Mouse (Mus musculus) spleen, postnatal 36 days (tissue): ENCODE results near the gene Ep300.
"Not testable (repeated sequence)": the region's sequence is repeated elsewhere in the genome, so short reads cannot be mapped to it uniquely, and the experiment has no call there.

Experiments used
- DNase-seq, 2 experiments: peaks; one replicate each; pipeline ENCODE4 v3.0.0; 2022; ENCODE audit warnings: low spot score in 2 of 2, mixed read lengths in 1 of 2

The Ep300 gene

DNA sequence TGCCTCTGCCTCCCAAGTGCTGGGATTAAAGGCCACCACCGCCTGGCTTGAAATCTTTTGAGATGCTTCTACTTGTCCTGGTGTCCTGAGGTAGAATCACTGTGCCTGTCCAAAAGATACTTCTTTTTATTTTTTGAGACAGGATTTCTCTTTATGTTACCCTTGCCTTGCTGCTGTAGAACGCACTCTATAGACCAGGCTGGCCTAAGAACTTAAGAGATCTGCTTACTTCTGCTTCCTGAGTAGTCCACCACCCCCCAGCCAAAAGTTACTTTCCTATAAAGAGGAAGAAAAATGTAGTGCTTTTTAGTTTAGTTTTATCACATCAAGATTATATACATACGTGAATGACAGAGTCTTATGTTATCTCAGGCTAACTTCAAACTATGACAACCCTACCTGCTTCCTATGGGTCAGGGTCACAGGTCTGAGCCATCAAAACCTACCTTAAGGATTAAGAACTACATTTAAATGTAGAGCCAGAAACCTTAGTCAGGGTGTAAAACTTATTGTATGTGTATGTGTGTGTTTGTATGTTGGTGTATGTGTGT lies 9.1 kb downstream of the Ep300 start:
- no peak for DNase-seq

- not testable (repeated sequence) for DNase-seq
Observed at GRCm38 (mm10) chr15:81598742-81599141, 13.6 kb downstream of the Ep300 start.

DNA sequence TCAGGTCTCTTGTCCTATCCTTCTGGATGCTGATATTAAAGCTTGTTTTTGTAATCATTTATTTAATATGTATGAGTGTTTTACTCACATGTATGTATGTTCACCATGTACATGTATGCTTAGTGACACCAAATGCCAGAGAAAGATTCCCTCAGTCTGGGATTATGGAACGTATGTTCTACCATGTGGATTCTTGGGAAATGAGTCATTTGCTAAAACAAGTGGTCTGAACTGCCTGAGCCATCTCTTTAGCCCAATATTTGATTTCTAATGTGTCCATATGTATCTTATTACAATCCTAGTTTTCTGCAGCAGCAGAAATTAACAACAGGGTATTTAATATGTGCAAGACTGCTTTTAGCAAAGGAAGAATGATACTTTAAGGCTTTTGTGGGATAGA lies 20.1 kb downstream of the Ep300 start:
- DNase-seq = no peak

- peak; percentile 31 to 44 for DNase-seq
Observed at GRCm38 (mm10) chr15:81606634-81607033, 21.5 kb downstream of the Ep300 start.

DNA sequence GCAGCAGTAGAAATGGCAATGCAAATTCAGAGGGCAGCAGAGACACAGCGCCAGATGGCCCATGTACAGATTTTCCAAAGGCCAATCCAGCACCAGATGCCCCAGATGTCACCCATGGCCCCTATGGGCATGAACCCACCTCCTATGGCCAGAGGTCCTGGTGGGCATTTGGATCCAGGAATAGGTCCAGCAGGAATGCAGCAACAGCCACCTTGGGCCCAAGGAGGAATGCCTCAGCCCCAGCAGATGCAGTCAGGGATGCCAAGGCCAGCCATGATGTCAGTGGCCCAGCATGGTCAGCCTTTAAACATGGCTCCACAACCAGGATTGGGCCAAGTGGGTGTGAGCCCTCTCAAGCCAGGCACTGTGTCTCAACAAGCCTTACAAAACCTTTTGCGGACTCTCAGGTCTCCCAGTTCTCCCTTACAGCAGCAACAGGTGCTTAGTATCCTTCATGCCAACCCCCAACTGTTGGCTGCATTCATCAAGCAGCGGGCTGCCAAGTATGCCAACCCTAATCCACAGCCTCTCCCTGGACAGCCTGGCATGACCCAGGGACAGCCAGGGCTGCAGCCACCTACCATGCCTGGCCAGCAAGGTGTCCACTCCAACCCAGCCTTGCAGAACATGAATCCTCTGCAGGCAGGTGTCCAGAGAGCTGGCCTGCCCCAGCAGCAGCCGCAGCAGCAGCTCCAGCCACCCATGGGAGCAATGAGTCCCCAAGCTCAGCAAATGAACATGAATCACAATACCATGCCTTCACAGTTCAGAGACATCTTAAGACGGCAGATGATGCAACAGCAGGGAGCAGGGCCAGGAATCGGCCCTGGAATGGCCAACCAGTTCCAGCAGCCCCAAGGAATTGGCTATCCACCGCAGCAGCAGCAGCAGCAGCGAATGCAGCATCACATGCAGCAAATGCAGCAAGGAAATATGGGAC lies 64.6 kb downstream of the Ep300 start:
- no peak for DNase-seq

DNA sequence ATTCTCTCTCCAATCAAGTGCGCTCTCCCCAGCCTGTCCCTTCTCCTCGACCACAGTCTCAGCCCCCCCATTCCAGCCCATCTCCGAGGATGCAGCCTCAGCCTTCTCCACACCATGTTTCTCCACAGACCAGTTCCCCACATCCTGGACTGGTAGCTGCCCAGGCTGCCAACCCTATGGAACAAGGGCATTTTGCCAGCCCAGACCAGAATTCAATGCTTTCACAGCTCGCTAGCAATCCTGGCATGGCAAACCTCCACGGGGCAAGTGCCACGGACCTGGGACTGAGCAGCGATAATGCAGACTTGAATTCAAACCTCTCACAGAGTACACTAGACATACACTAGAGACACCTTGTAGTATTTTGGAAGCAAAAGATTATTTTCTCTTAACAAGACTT lies 65.5 kb downstream of the Ep300 start:
- DNase-seq = no peak

DNA sequence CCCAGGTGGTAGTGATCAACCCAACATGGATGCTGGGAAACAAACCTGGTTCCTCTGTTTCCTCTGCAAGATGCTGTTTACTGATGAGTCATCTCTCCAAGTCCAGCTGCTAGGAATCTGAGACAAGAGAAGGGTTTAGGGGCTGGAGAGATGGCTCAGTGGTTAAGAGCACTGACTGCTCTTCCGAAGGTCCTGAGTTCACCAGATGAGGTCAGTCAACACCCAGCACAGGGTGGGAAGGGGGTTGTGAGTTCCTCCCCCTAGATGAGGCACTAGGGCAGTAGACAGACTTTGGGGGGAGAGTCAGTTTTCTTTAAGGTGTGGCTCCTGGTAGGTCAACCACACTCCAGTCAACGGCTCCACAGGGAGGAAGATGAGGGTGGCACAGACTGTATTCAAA lies 76.5 kb downstream of the Ep300 start:
- DNase-seq = no peak

- DNase-seq = no peak
Observed at GRCm38 (mm10) chr15:81663281-81663680, 78.1 kb downstream of the Ep300 start.

DNA sequence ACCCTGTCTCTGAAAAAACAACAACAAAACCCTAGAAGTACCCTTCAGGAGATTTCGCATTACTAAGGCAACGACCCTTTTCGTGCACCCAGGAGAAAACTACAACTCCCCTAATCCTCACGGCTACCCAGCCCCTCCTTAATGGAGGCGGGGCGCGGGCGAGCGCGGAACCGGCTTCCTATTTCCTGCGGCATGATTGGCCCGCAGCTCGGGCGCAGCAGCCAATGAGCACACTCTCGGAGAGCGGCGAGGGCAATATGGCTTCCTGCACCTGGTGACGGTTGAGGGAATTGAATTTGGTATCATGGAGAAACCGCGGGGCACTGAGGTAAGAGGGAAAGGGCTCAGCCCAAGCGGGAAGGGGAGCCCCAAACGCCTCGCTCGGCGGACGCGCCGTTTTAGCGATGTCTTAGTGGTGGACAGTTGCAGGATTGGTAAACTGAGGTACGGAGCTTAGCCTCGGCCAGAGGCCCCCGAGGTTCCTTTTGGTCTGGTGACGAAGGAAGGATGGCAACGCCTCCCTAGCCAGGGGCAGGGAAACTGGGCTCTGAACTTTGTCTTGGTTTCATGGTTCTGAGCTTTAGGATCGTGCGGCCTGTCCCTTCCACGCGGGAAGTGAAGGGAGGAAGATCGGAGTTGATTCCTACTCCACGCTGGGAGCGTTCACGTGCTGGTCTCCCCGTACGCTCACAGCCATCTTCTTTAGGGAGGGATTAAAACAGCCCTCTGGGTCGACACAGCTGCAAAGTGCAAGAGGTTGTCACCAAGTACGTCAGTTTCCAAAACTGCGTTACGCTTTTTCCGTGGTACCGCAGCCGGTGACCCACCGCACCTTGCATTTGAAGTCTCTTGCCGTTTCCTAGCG lies 78.8 kb downstream of the Ep300 start, which contains the start of gene L3mbtl2:
Gene L3mbtl2, plus strand, starts transcription at position 193 of the 865 bp plus-strand sequence.
- DNase-seq = peak; percentile 91 to 94

- no peak for DNase-seq
Observed at GRCm38 (mm10) chr15:81666957-81667356, 81.8 kb downstream of the Ep300 start.

GRCm38 (mm10) chr15:81670231-81670640 lies 85.1 kb downstream of the Ep300 start:
- DNase-seq = no peak

GRCm38 (mm10) chr15:81676637-81677036 lies 91.5 kb downstream of the Ep300 start:
- DNase-seq = no peak

DNA sequence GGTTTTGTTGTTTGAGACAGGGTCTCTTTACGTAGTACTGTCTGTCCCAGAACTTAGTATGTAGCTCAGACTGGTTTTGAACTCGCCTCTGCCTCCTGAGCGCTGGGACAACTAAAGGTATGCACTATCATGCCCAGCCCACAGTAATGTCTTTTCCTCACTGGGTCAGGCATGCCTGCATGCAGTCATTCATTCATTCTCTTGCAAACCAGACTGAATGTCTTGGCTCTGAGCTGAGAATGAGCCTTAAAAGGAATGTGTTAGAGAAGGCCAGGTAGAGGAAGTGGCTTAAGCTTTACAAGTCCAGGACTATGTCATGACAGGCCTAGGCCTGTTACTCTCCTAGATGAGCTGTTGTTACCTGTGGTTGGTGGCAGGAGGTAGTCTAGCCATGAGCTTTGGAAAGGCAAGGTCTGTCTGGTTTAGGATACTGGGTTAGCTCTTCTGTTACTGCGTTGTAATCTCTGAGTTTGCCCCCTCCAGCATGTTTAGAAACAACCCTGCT lies 95.2 kb downstream of the Ep300 start:
- no peak for DNase-seq

DNA sequence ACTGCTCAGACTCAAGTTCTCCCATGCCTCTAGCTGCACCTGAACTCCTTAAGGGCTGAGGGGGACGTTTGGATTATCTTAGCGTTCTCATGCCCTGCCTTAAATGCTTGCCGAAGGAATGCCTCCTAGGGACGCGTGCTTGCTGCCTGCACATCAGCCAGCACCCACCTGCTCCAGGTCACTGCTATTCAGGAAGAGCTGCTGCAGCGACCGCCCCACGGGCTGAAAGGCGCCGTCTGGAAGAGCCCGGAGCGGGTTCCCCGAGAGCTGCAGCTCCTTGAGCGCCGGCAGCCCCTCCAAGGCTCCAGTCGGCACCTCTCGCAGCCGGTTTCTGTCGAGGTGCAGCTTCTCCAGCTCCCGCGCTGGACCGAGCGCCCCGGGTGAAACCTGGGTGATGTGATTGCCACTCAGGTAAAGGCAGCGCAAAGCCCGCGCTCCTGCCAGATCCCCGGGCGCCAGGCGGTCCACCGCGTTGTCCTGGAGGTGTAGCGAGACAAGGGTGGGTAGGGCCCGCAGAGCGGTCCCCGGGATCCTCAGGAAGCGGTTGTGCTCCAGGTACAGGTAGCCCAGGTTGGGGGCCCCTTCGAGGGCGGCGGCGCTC lies 108.3 kb downstream of the Ep300 start:
- no peak for DNase-seq

DNA sequence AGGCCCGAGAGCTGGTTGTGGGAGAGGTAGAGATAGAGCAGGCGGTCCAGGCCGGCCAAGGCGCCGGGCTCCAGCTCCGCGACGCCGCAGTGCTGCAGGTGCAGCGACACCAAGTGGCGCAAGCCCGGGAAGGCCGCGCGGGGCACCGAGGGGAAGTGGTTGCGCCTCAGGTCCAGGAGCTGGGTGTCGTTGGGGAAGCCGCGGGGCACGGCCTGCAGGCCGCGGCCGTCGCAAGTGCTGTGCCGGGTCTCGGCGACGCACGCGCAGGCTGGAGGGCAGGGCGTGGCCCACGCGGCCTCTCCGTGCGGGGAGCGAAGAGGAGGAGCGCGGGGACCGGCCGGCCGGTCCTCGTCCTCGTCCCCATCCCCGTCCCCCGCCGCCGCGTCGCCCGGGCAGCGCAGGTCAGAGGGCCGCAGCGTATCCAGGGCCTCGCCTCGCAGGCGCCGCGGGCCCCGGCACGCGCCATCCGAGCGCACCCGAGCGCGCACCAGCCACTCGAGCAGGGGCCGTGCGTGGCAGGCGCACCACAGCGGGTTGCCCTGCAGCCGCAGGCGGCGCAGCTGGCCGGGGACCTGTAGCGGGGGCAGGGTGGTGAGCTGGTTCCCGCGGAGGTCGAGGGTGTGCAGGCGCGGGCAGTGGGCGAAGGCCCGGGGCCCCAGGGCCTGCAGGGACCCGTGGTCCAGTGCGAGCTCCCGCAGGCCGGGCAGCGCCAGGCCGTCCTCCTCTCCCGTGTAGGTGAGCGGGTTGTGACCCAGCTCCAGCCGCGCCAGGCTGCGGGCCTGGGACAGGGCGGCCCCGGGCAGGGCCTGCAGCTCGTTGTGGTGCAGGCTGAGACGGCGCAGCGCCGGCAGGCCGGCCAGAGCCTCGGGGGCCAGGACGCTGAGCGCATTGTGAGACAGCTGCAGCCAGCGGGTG lies 109.1 kb downstream of the Ep300 start:
- DNase-seq = peak; percentile 83 to 86

DNA sequence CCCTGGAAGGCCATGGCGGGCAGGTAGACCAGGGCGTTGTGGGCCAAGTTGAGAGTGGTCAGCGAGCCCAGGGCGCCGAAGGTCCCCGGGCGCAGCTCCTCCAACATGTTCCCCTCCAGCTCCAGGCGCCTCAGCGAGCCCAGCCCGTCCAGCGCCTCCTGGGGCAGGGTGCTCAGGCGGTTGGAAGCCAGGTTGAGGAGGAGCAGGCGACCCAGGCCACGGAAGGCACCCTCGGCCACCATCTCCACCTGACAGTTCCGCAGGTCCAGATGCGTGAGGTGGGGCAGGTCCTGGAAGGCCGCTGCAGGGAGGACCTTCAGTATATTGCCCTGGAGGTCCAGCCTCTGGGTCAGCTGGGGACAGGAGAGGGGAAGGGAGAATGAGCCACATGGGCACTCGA lies 109.7 kb downstream of the Ep300 start:
- no peak for DNase-seq

- no peak for DNase-seq
Observed at GRCm38 (mm10) chr15:81697175-81697574, 112.0 kb downstream of the Ep300 start, which contains the start of gene Chadl. Gene Chadl, minus strand, starts transcription at chr15:81697287.

- DNase-seq = no peak
Observed at GRCm38 (mm10) chr15:81697847-81698246, 112.7 kb downstream of the Ep300 start.

GRCm38 (mm10) chr15:81698532-81698931 lies 113.4 kb downstream of the Ep300 start:
- DNase-seq = no peak

DNA sequence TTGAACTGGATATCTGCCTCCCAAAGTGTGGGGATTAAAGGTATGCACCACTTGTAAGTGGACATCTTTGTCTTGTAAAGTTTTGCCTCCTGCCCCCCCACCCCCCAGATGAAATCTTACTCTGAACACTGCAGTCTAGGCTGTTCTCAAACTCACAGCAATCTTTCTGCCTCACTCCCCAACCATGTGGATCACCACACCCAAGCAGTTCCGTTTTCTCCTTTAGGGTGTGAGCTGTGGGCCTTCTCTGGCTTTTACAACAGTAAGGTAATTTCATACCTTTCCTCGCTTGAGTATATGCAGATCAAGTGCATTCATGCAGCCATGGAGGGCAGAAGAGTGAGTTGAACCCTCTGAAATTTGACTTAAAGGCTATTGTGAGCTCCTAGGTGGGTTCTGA lies 115.0 kb downstream of the Ep300 start:
- no peak for DNase-seq
